ENCODE assay signal across 8 mouse cellular contexts in genomic region chr3:52179686-52180085, GRCm38 (mm10).
DNase-seq lines count a peak whose midpoint lies in the region; ATAC-seq lines count a peak whose summit lies in the region.

No protein-coding gene starts in this region.

- peak; percentile 51 to 61 for DNase-seq in adrenal gland, adult (ENCODE audit: inconsistent age in 2 of 2, low spot score in 1 of 2)
- DNase-seq in cerebellum, postnatal 4 days (ENCODE audit: low spot score in 2 of 2): peak; percentile 44 to 75
- peak; percentile 30 to 61 for DNase-seq in gastrocnemius, adult 8-10 months (ENCODE audit: low spot score in 2 of 2)
- peak; percentile 81 for DNase-seq in hindbrain, embryonic 14.5 days (ENCODE audit: low spot score)
- peak; percentile 59 to 74 for DNase-seq in layer of hippocampus, postnatal 36 days
- peak; percentile 84 to 95 for DNase-seq in lung, postnatal 4 days
- peak; percentile 87 to 90 for DNase-seq in right cerebral cortex, postnatal 10 days (ENCODE audit: low spot score in 2 of 2)
- DNase-seq in spleen, postnatal 10 days (ENCODE audit: low spot score in 2 of 2): no peak

- H3K4me2 ChIP-seq in hindbrain, embryonic 14.5 days (replicated peaks): peak overlapping the region; percentile 41

- H3K4me1 ChIP-seq in hindbrain, embryonic 14.5 days (replicated peaks; ENCODE audit: control insufficient read depth, insufficient read depth, low read length): peaks cover 27% of the 10 kb centered on the region

- no peaks in the 10 kb centered on the region for H3K36me3 ChIP-seq in hindbrain, embryonic 14.5 days (replicated peaks; ENCODE audit: control insufficient read depth, insufficient read depth)

- H3K9me3 ChIP-seq in hindbrain, embryonic 14.5 days (ENCODE audit: control insufficient read depth, low read length): no peaks in the 10 kb centered on the region

- peak overlapping the region; percentile 90 for H3K27ac ChIP-seq in hindbrain, embryonic 14.5 days

- 0 out of 2 replicates have a peak, but pooled peaks cover 3% of the 10 kb centered on the region for H3K27me3 ChIP-seq in hindbrain, embryonic 14.5 days (ENCODE audit: control insufficient read depth, insufficient read depth, low read length)

- peak overlapping the region; percentile 41 for H3K9ac ChIP-seq in hindbrain, embryonic 14.5 days

- WGBS in hindbrain, embryonic 14.5 days: 1% methylated on average over 12 of the region's 12 CpGs

- peak; percentile 86 for ATAC-seq in hindbrain, embryonic 14.5 days (ENCODE audit: low FRiP score)

- peak overlapping the region; percentile 6; the same call in 1 of the 2 replicates for H3K4me3 ChIP-seq in hindbrain, embryonic 14.5 days (replicated peaks; ENCODE audit: low read length)

Comparison
In these comparisons a context has a peak if more than half of its experiments do, and no peak if none do; other contexts are left out.
1. DNase-seq: peak in adrenal gland, adult (2 of 2), cerebellum, postnatal 4 days (2 of 2), gastrocnemius, adult 8-10 months (2 of 2), hindbrain, embryonic 14.5 days (single experiment), layer of hippocampus, postnatal 36 days (2 of 2), lung, postnatal 4 days (2 of 2) and right cerebral cortex, postnatal 10 days (2 of 2); none in spleen, postnatal 10 days (0 of 2).